Mouse (Mus musculus): ENCODE measurements around the gene Hist3h2a. TPM values are rescaled to one million over a fixed set of nuclear protein-coding genes. Genes with fewer than 3 reads are reported as not detected.

The Hist3h2a gene
- polyA plus RNA-seq, 1 experiment from 2014 or later: 28.4 TPM

GRCm38 (mm10) chr11:58958536-58958935, 4.1 kb downstream of the Hist3h2a start:
- peaks cover 6% of the 10 kb centered on the region for H3K9me3 ChIP-seq (replicated peaks)
- no peak overlapping the region for H3K9ac ChIP-seq
- peaks cover 35% of the 10 kb centered on the region for H3K4me1 ChIP-seq (replicated peaks)
- no peak overlapping the region for H3K4me3 ChIP-seq
- 83% methylated on average over 6 of the region's 6 CpGs for WGBS
- peaks cover 21% of the 10 kb centered on the region for H3K27me3 ChIP-seq (replicated peaks)
- H3K27ac ChIP-seq (ENCODE audit: poor library complexity, severe bottlenecking): no peak overlapping the region
- peaks cover 20% of the 10 kb centered on the region for H3K36me3 ChIP-seq
- no peak for ATAC-seq (ENCODE audit: insufficient number of reproducible peaks, low FRiP score)
- no peak overlapping the region for H3K4me2 ChIP-seq

- H3K9me3 ChIP-seq (replicated peaks): peaks cover 6% of the 10 kb centered on the region
- 38% methylated on average over 15 of the region's 15 CpGs for WGBS
- peaks cover 20% of the 10 kb centered on the region for H3K36me3 ChIP-seq
- H3K4me1 ChIP-seq (replicated peaks): peaks cover 36% of the 10 kb centered on the region
- no peak overlapping the region for H3K27ac ChIP-seq (ENCODE audit: poor library complexity, severe bottlenecking)
- H3K27me3 ChIP-seq (replicated peaks): peaks cover 29% of the 10 kb centered on the region
- peak overlapping the region; percentile 85 for H3K4me2 ChIP-seq
- H3K4me3 ChIP-seq: peak overlapping the region; percentile 62
- 0 out of 2 replicates have a peak overlapping the region, but pooled peaks have one; percentile 70 for H3K9ac ChIP-seq
- ATAC-seq (ENCODE audit: insufficient number of reproducible peaks, low FRiP score): no peak
Measured at GRCm38 (mm10) chr11:58959186-58959825, 4.8 kb downstream of the Hist3h2a start.

- Histone ChIP-seq H3K36me3 (peaks cover 20% of the 10 kb centered on the region), H3K9me3 (replicated peaks) (peaks cover 6% of the 10 kb centered on the region), H3K27me3 (replicated peaks) (peaks cover 33% of the 10 kb centered on the region), H3K4me2 (peak overlapping the region; percentile 85), H3K4me3 (peak overlapping the region; percentile 62), H3K4me1 (replicated peaks) (peaks cover 40% of the 10 kb centered on the region), H3K27ac (ENCODE audit: poor library complexity, severe bottlenecking) (no peak overlapping the region), H3K9ac (peak overlapping the region; percentile 70)
- under 1% methylated on average over 40 of the region's 40 CpGs for WGBS
- ATAC-seq (ENCODE audit: insufficient number of reproducible peaks, low FRiP score): peak; percentile 83
Measured at GRCm38 (mm10) chr11:58959921-58960465, 5.5 kb downstream of the Hist3h2a start.

GRCm38 (mm10) chr11:58961364-58962177, 7.1 kb downstream of the Hist3h2a start:
- no peak overlapping the region for H3K27ac ChIP-seq (ENCODE audit: poor library complexity, severe bottlenecking)
- H3K4me1 ChIP-seq (replicated peaks): peaks cover 45% of the 10 kb centered on the region
- 0 out of 2 replicates have a peak overlapping the region, but pooled peaks have one; percentile 23 for H3K4me2 ChIP-seq
- peaks cover 6% of the 10 kb centered on the region for H3K9me3 ChIP-seq (replicated peaks)
- H3K27me3 ChIP-seq (replicated peaks): peaks cover 34% of the 10 kb centered on the region
- WGBS: 48% methylated on average over 50 of the region's 50 CpGs
- peak overlapping the region; percentile 12; the same call in 1 of the 2 replicates for H3K4me3 ChIP-seq
- peaks cover 19% of the 10 kb centered on the region for H3K36me3 ChIP-seq
- H3K9ac ChIP-seq: no peak overlapping the region
- no peak for ATAC-seq (ENCODE audit: insufficient number of reproducible peaks, low FRiP score)

- 32% methylated on average over 17 of the region's 17 CpGs for WGBS
- Histone ChIP-seq H3K4me2 (no peak overlapping the region; the same call in 1 of the 2 replicates), H3K36me3 (peaks cover 5% of the 10 kb centered on the region), H3K4me3 (no peak overlapping the region), H3K9me3 (replicated peaks) (peaks cover 6% of the 10 kb centered on the region), H3K9ac (no peak overlapping the region), H3K27me3 (replicated peaks) (peaks cover 34% of the 10 kb centered on the region), H3K4me1 (replicated peaks) (peaks cover 35% of the 10 kb centered on the region), H3K27ac (ENCODE audit: poor library complexity, severe bottlenecking) (no peak overlapping the region)
- no peak for ATAC-seq (ENCODE audit: insufficient number of reproducible peaks, low FRiP score)
Measured at GRCm38 (mm10) chr11:58963543-58963942, 9.1 kb downstream of the Hist3h2a start.

- Histone ChIP-seq H3K4me1 (replicated peaks) (peaks cover 38% of the 10 kb centered on the region), H3K9ac (no peak overlapping the region), H3K4me3 (no peak overlapping the region), H3K4me2 (no peak overlapping the region), H3K36me3 (peaks cover 8% of the 10 kb centered on the region; the same call in 1 of the 2 replicates), H3K9me3 (replicated peaks) (peaks cover 6% of the 10 kb centered on the region), H3K27me3 (replicated peaks) (peaks cover 34% of the 10 kb centered on the region), H3K27ac (ENCODE audit: poor library complexity, severe bottlenecking) (no peak overlapping the region)
- no peak for ATAC-seq (ENCODE audit: insufficient number of reproducible peaks, low FRiP score)
- 87% methylated on average over 7 of the region's 7 CpGs for WGBS
Measured at GRCm38 (mm10) chr11:58964216-58964615, 9.7 kb downstream of the Hist3h2a start.

- no peak overlapping the region for H3K4me3 ChIP-seq
- H3K27me3 ChIP-seq (replicated peaks): peaks cover 34% of the 10 kb centered on the region
- peak overlapping the region; percentile 28; the same call in 1 of the 2 replicates for H3K9ac ChIP-seq
- peaks cover 38% of the 10 kb centered on the region for H3K4me1 ChIP-seq (replicated peaks)
- 38% methylated on average over 12 of the region's 12 CpGs for WGBS
- peak overlapping the region; percentile 20; the same call in 1 of the 2 replicates for H3K4me2 ChIP-seq
- ATAC-seq (ENCODE audit: insufficient number of reproducible peaks, low FRiP score): no peak
- H3K9me3 ChIP-seq (replicated peaks): peaks cover 6% of the 10 kb centered on the region
- H3K36me3 ChIP-seq: peaks cover 8% of the 10 kb centered on the region; the same call in 1 of the 2 replicates
- H3K27ac ChIP-seq (ENCODE audit: poor library complexity, severe bottlenecking): no peak overlapping the region; the same call in 1 of the 2 replicates
Measured at GRCm38 (mm10) chr11:58965001-58965760, 10.7 kb downstream of the Hist3h2a start.

- H3K27me3 ChIP-seq (replicated peaks): peaks cover 23% of the 10 kb centered on the region
- 95% methylated on average over 1 of the region's 1 CpGs for WGBS
- H3K4me3 ChIP-seq: no peak overlapping the region
- H3K27ac ChIP-seq (ENCODE audit: poor library complexity, severe bottlenecking): no peak overlapping the region
- no peaks in the 10 kb centered on the region for H3K9me3 ChIP-seq (replicated peaks)
- ATAC-seq (ENCODE audit: insufficient number of reproducible peaks, low FRiP score): no peak
- no peak overlapping the region for H3K9ac ChIP-seq
- H3K36me3 ChIP-seq: peaks cover 16% of the 10 kb centered on the region
- H3K4me2 ChIP-seq: no peak overlapping the region
- H3K4me1 ChIP-seq (replicated peaks): peaks cover 53% of the 10 kb centered on the region
Measured at GRCm38 (mm10) chr11:58967346-58967745, 12.9 kb downstream of the Hist3h2a start.

GRCm38 (mm10) chr11:58968551-58968950, 14.1 kb downstream of the Hist3h2a start:
- H3K4me1 ChIP-seq (replicated peaks): peaks cover 54% of the 10 kb centered on the region
- no peak overlapping the region for H3K27ac ChIP-seq (ENCODE audit: poor library complexity, severe bottlenecking)
- ATAC-seq (ENCODE audit: insufficient number of reproducible peaks, low FRiP score): peak; percentile 10; the same call in 1 of the 2 replicates
- no peaks in the 10 kb centered on the region for H3K9me3 ChIP-seq (replicated peaks)
- H3K27me3 ChIP-seq (replicated peaks): peaks cover 13% of the 10 kb centered on the region
- H3K4me3 ChIP-seq: no peak overlapping the region
- no peak overlapping the region for H3K4me2 ChIP-seq
- WGBS: 78% methylated on average over 7 of the region's 7 CpGs
- H3K36me3 ChIP-seq: peaks cover 16% of the 10 kb centered on the region
- no peak overlapping the region for H3K9ac ChIP-seq

- no peak overlapping the region for H3K27ac ChIP-seq (ENCODE audit: poor library complexity, severe bottlenecking)
- H3K4me1 ChIP-seq (replicated peaks): peaks cover 51% of the 10 kb centered on the region
- H3K9me3 ChIP-seq (replicated peaks): no peaks in the 10 kb centered on the region
- no peak overlapping the region for H3K4me3 ChIP-seq
- H3K27me3 ChIP-seq (replicated peaks): peaks cover 8% of the 10 kb centered on the region; the same call in 1 of the 2 replicates
- peaks cover 16% of the 10 kb centered on the region for H3K36me3 ChIP-seq
- H3K4me2 ChIP-seq: no peak overlapping the region
- 63% methylated on average over 8 of the region's 8 CpGs for WGBS
- no peak for ATAC-seq (ENCODE audit: insufficient number of reproducible peaks, low FRiP score)
- no peak overlapping the region for H3K9ac ChIP-seq
Measured at GRCm38 (mm10) chr11:58969027-58969426, 14.5 kb downstream of the Hist3h2a start.
